Mouse (Mus musculus) bone marrow, adult 2 months (tissue): Measurements from ENCODE around the gene Nav2.

Source experiments
- CTCF ChIP-seq: fragments of 200-500 bp; IDR thresholded peaks from 2 replicates; pipeline ENCODE4 v1.5.1; 2011; ENCODE audit warnings: low read length, control low read depth; ENCODE audit not compliant: control insufficient read depth, insufficient read depth
- POLR2A ChIP-seq: fragments of 200-500 bp; IDR thresholded peaks from 2 replicates; pipeline ENCODE4 v1.6.1; 2011; ENCODE audit warnings: low read depth, mild to moderate bottlenecking, control low read depth, low read length, borderline replicate concordance; ENCODE audit not compliant: control insufficient read depth

- no peak for TF ChIP-seq CTCF
- no peak for TF ChIP-seq POLR2A
These were observed 723.4 kb downstream of the Nav2 start for GRCm38 (mm10) chr7:49631885-49632284.
